ENCODE assay signal across 10 mouse cellular contexts in genomic region chr4:43563601-43563875, GRCm38 (mm10). TPM values are rescaled to one million over a fixed set of nuclear protein-coding genes. Genes with fewer than 3 reads are reported as not detected.
DNase-seq lines count a peak whose midpoint lies in the region; ATAC-seq and TF ChIP-seq lines count a peak whose summit lies in the region.
"Had no signal": no experiment of that assay in that cellular context is flagged by ENCODE, and none has a peak within 500 bp of the region (broad histone marks: within the 10 kb centered on the region; RNA-seq: fewer than 3 reads in every experiment).

No protein-coding gene starts in this region.

- peak overlapping the region; percentile 78 for H3K4me2 ChIP-seq in heart, embryonic 15.5 days
- peak overlapping the region; percentile 78 for H3K4me2 ChIP-seq in hindbrain, embryonic 14.5 days (replicated peaks)
- H3K4me2 ChIP-seq in midbrain, embryonic 12.5 days (replicated peaks): peak overlapping the region; percentile 87

- H3K4me1 ChIP-seq in heart, embryonic 15.5 days (replicated peaks): peaks cover 39% of the 10 kb centered on the region
- peaks cover 6% of the 10 kb centered on the region for H3K4me1 ChIP-seq in bone marrow macrophage, adult 2 months (ENCODE audit: control insufficient read depth, insufficient read depth, low read length)
- peaks cover 28% of the 10 kb centered on the region for H3K4me1 ChIP-seq in hindbrain, embryonic 14.5 days (replicated peaks; ENCODE audit: control insufficient read depth, insufficient read depth, low read length)
- peaks cover 43% of the 10 kb centered on the region for H3K4me1 ChIP-seq in midbrain, embryonic 12.5 days

- H3K9ac ChIP-seq in heart, embryonic 15.5 days: peak overlapping the region; percentile 94; the same call in 1 of the 2 replicates
- peak overlapping the region; percentile 87; the same call in 1 of the 2 replicates for H3K9ac ChIP-seq in hindbrain, embryonic 14.5 days
- peak overlapping the region; percentile 93; the same call in 1 of the 2 replicates for H3K9ac ChIP-seq in midbrain, embryonic 12.5 days (replicated peaks)

- ATAC-seq in heart, embryonic 15.5 days (replicated peaks; ENCODE audit: insufficient number of reproducible peaks, insufficient read depth, low FRiP score, low read depth): no peak
- no peak for ATAC-seq in hindbrain, embryonic 14.5 days (ENCODE audit: low FRiP score)
- ATAC-seq in midbrain, embryonic 12.5 days (ENCODE audit: low FRiP score, low read depth): no peak

- no peak for TF ChIP-seq CTCF in bone marrow macrophage, adult 2 months (IDR thresholded peaks at IDR 0.05; ENCODE audit: low read depth, low read length)

- 51% methylated on average over 4 of the region's 4 CpGs for WGBS in heart, embryonic 15.5 days
- 86% methylated on average over 4 of the region's 4 CpGs for WGBS in hindbrain, embryonic 14.5 days
- WGBS in midbrain, embryonic 12.5 days: 83% methylated on average over 4 of the region's 4 CpGs

- no peak for TF ChIP-seq POLR2A in bone marrow macrophage, adult 2 months (IDR thresholded peaks at IDR 0.05; ENCODE audit: borderline replicate concordance, low read depth, low read length)

- no peak for DNase-seq in heart, postnatal 10 days
- no peak for DNase-seq in hindbrain, embryonic 14.5 days (ENCODE audit: low spot score)
- DNase-seq in right cerebral cortex, postnatal 36 days (ENCODE audit: low spot score in 2 of 2): no peak
- no peak for DNase-seq in retina, postnatal 1 day
- no peak for DNase-seq in retina, embryonic 14.5 days (ENCODE audit: low spot score)
- DNase-seq: cerebellum, postnatal 10 days had no signal

- H3K27ac ChIP-seq in heart, embryonic 15.5 days: peak overlapping the region; percentile 99
- H3K27ac ChIP-seq in bone marrow macrophage, adult 2 months (ENCODE audit: insufficient read depth, low read depth, low read length): no peak overlapping the region
- H3K27ac ChIP-seq in hindbrain, embryonic 14.5 days: no peak overlapping the region
- H3K27ac ChIP-seq in midbrain, embryonic 12.5 days (replicated peaks): no peak overlapping the region

- intact Hi-C loops in heart, postnatal 10 days (cut with DNase I): loop anchor here (2.0 to 10.0 kb wide), 3 partner anchors 15 to 529 kb away; partner anchors contain the start of genes Gba2, Rgp1 and Stoml2

- peak overlapping the region; percentile 73 for H3K4me3 ChIP-seq in heart, embryonic 15.5 days
- peak overlapping the region; percentile 86 for H3K4me3 ChIP-seq in bone marrow macrophage, adult 2 months (ENCODE audit: insufficient read depth, low read length)
- H3K4me3 ChIP-seq in hindbrain, embryonic 14.5 days (replicated peaks; ENCODE audit: low read length): peak overlapping the region; percentile 81
- H3K4me3 ChIP-seq in midbrain, embryonic 12.5 days: peak overlapping the region; percentile 92

- peaks cover 40% of the 10 kb centered on the region for H3K36me3 ChIP-seq in heart, embryonic 15.5 days
- peaks cover 53% of the 10 kb centered on the region for H3K36me3 ChIP-seq in hindbrain, embryonic 14.5 days (replicated peaks; ENCODE audit: control insufficient read depth, insufficient read depth)
- H3K36me3 ChIP-seq in midbrain, embryonic 12.5 days: peaks cover 40% of the 10 kb centered on the region

- H3K9me3 ChIP-seq in heart, embryonic 15.5 days (replicated peaks): no peaks in the 10 kb centered on the region
- H3K9me3 ChIP-seq in hindbrain, embryonic 14.5 days (ENCODE audit: control insufficient read depth, low read length): no peaks in the 10 kb centered on the region
- H3K9me3 ChIP-seq in midbrain, embryonic 12.5 days: no peaks in the 10 kb centered on the region

- no peaks in the 10 kb centered on the region for H3K27me3 ChIP-seq in heart, embryonic 15.5 days
- no peaks in the 10 kb centered on the region for H3K27me3 ChIP-seq in hindbrain, embryonic 14.5 days (ENCODE audit: control insufficient read depth, insufficient read depth, low read length)
- no peaks in the 10 kb centered on the region for H3K27me3 ChIP-seq in midbrain, embryonic 12.5 days

RNA-seq across cellular contexts. Expression of gene Tln1, which starts 1.0 kb away (rescaled TPM):
- 76.3 and 77.6 TPM in 2 replicates for polyA plus RNA-seq in heart, embryonic 15.5 days (2015; fragmentation: Nextera tagmentation; extraction: Ambion mirVana)
- total RNA-seq in heart, postnatal 10 days (2021): 100 to 1,000 TPM; 147 to 167 TPM
- polyA plus RNA-seq in bone marrow macrophage, adult 2 months (2012; ENCODE audit: insufficient read depth, insufficient read length, missing spikeins): 168 and 219 TPM in 2 replicates
- 57.5 and 62.8 TPM in 2 replicates for polyA plus RNA-seq in hindbrain, embryonic 14.5 days (2014; fragmentation: Nextera tagmentation; extraction: Ambion mirVana)
- 64.5 and 64.6 TPM in 2 replicates for polyA plus RNA-seq in midbrain, embryonic 12.5 days (2016; fragmentation: Nextera tagmentation; extraction: Ambion mirVana)

RNA-seq across cellular contexts. Expression of gene Creb3, which starts 1.4 kb away (rescaled TPM):
- polyA plus RNA-seq in heart, embryonic 15.5 days (2015; fragmentation: Nextera tagmentation; extraction: Ambion mirVana): 53.1 and 61.3 TPM in 2 replicates
- total RNA-seq in heart, postnatal 10 days (2021): 10 to 100 TPM; 57.2 to 61.8 TPM
- polyA plus RNA-seq in bone marrow macrophage, adult 2 months (2012; ENCODE audit: insufficient read depth, insufficient read length, missing spikeins): 50.7 and 54.0 TPM in 2 replicates
- polyA plus RNA-seq in hindbrain, embryonic 14.5 days (2014; fragmentation: Nextera tagmentation; extraction: Ambion mirVana): 80.0 and 82.3 TPM in 2 replicates
- polyA plus RNA-seq in midbrain, embryonic 12.5 days (2016; fragmentation: Nextera tagmentation; extraction: Ambion mirVana): 48.8 and 64.1 TPM in 2 replicates

RNA-seq across cellular contexts. Expression of gene Rgp1, which starts 15.0 kb away (rescaled TPM):
- 14.6 and 22.0 TPM in 2 replicates for polyA plus RNA-seq in heart, embryonic 15.5 days (2015; fragmentation: Nextera tagmentation; extraction: Ambion mirVana)
- 10 to 100 TPM; 42.1 to 45.5 TPM for total RNA-seq in heart, postnatal 10 days (2021)
- polyA plus RNA-seq in bone marrow macrophage, adult 2 months (2012; ENCODE audit: insufficient read depth, insufficient read length, missing spikeins): 15.8 and 17.3 TPM in 2 replicates
- polyA plus RNA-seq in hindbrain, embryonic 14.5 days (2014; fragmentation: Nextera tagmentation; extraction: Ambion mirVana): 21.7 and 25.2 TPM in 2 replicates
- 31.8 and 37.2 TPM in 2 replicates for polyA plus RNA-seq in midbrain, embryonic 12.5 days (2016; fragmentation: Nextera tagmentation; extraction: Ambion mirVana)

RNA-seq across cellular contexts. Expression of gene Gba2, which starts 15.1 kb away (rescaled TPM):
- 17.5 and 22.2 TPM in 2 replicates for polyA plus RNA-seq in heart, embryonic 15.5 days (2015; fragmentation: Nextera tagmentation; extraction: Ambion mirVana)
- total RNA-seq in heart, postnatal 10 days (2021): 10 to 100 TPM; 15.4 to 15.6 TPM
- 9.6 and 11.3 TPM in 2 replicates for polyA plus RNA-seq in bone marrow macrophage, adult 2 months (2012; ENCODE audit: insufficient read depth, insufficient read length, missing spikeins)
- 44.5 and 49.7 TPM in 2 replicates for polyA plus RNA-seq in hindbrain, embryonic 14.5 days (2014; fragmentation: Nextera tagmentation; extraction: Ambion mirVana)
- polyA plus RNA-seq in midbrain, embryonic 12.5 days (2016; fragmentation: Nextera tagmentation; extraction: Ambion mirVana): 49.2 and 52.6 TPM in 2 replicates

RNA-seq across cellular contexts. Expression of gene Msmp, which starts 20.8 kb away (rescaled TPM):
- polyA plus RNA-seq in heart, embryonic 15.5 days (2015; fragmentation: Nextera tagmentation; extraction: Ambion mirVana): 0.20 and 1.5 TPM in 2 replicates
- under 1 TPM; 0.36 to 0.37 TPM for total RNA-seq in heart, postnatal 10 days (2021)
- polyA plus RNA-seq in bone marrow macrophage, adult 2 months (2012; ENCODE audit: insufficient read depth, insufficient read length, missing spikeins): not detected in 2 replicates
- 1.0 and 1.9 TPM in 2 replicates for polyA plus RNA-seq in hindbrain, embryonic 14.5 days (2014; fragmentation: Nextera tagmentation; extraction: Ambion mirVana)
- 0.51 and 1.8 TPM in 2 replicates for polyA plus RNA-seq in midbrain, embryonic 12.5 days (2016; fragmentation: Nextera tagmentation; extraction: Ambion mirVana)
- total RNA-seq: left cerebral cortex, postnatal 14 days had no signal
